Mouse (Mus musculus) neural tube, embryonic 11.5 days (tissue): Measurements from ENCODE around the gene Aldh16a1. TPM values are rescaled to one million over a fixed set of nuclear protein-coding genes. Genes with fewer than 3 reads are reported as not detected.

Source experiments
- ATAC-seq: fragments of 200-750 bp; cut with Nextera tagmentation; 2 replicates; pipeline ENCODE4 v1.8.0; 2017; ENCODE audit warnings: moderate number of reproducible peaks, mild to moderate bottlenecking, moderate TSS enrichment, moderate library complexity; ENCODE audit not compliant: insufficient read depth, low FRiP score, low TSS enrichment
- DNase-seq: peaks from one replicate; pipeline ENCODE4 v3.0.0-alpha.2; 2015; ENCODE audit warnings: low spot score
- H3K27ac ChIP-seq: fragments of 300-500 bp; sonication (generic); 2 replicates; pipeline ENCODE4 v1.5.1; 2014; ENCODE audit warnings: low read depth, mild to moderate bottlenecking, low read length
- H3K27me3 ChIP-seq: fragments of 300-500 bp; sonication (generic); 2 replicates; pipeline ENCODE4 v1.6.1; 2014; ENCODE audit warnings: mild to moderate bottlenecking, low read length, mixed read lengths; ENCODE audit not compliant: control insufficient read depth, insufficient read depth
- H3K36me3 ChIP-seq: fragments of 300-500 bp; sonication (generic); 2 replicates; pipeline ENCODE4 v1.6.1; 2014; ENCODE audit warnings: mild to moderate bottlenecking, low read length, moderate library complexity, mixed read lengths; ENCODE audit not compliant: control insufficient read depth, insufficient read depth
- H3K4me1 ChIP-seq: fragments of 300-500 bp; sonication (generic); 2 replicates; pipeline ENCODE4 v1.6.1; 2014; ENCODE audit warnings: low read length, mixed read lengths; ENCODE audit not compliant: control insufficient read depth, insufficient read depth
- H3K4me2 ChIP-seq: fragments of 300-500 bp; sonication (generic); 2 replicates; pipeline ENCODE4 v1.6.1; 2014; ENCODE audit warnings: low read depth, mild to moderate bottlenecking, moderate library complexity
- H3K4me3 ChIP-seq: fragments of 300-500 bp; sonication (generic); 2 replicates; pipeline ENCODE4 v1.5.1; 2014; ENCODE audit warnings: low read depth, low read length
- H3K9ac ChIP-seq: fragments of 300-500 bp; sonication (generic); 2 replicates; pipeline ENCODE4 v1.6.1; 2014; ENCODE audit warnings: mild to moderate bottlenecking, low read length
- H3K9me3 ChIP-seq: fragments of 300-500 bp; sonication (generic); 2 replicates; pipeline ENCODE4 v1.6.1; 2016; ENCODE audit warnings: low read length; ENCODE audit not compliant: control insufficient read depth
- WGBS: fragments of 180-500 bp; shearing (Covaris S2); extraction: QIAGEN DNeasy Blood & Tissue Kit; methylation state at CpG from one replicate; pipeline ENCODE4 v1.1.7; 2014; 5-methylcytosine and 5-hydroxymethylcytosine counted together
- polyA plus RNA-seq: library from polyadenylated mRNA; unstranded; fragments of >200 nt; fragmentation: Nextera tagmentation; extraction: Ambion mirVana; gene quantifications from 2 replicates; pipeline ENCODE4 v1.2.1, GENCODE M21; 2014

Gene Aldh16a1
- polyA plus RNA-seq, 1 experiment from 2014 or later = 37.6 TPM

- Histone ChIP-seq H3K4me3 (no peak overlapping the region), H3K27me3 (no peaks in the 10 kb centered on the region), H3K27ac (no peak overlapping the region), H3K4me2 (no peak overlapping the region), H3K9ac (no peak overlapping the region; the same call in 1 of the 2 replicates), H3K36me3 (peaks cover 2% of the 10 kb centered on the region; the same call in 1 of the 2 replicates), H3K9me3 (no peaks in the 10 kb centered on the region), H3K4me1 (peaks cover 4% of the 10 kb centered on the region)
- no peak for ATAC-seq
- 73% methylated on average over 4 of the region's 4 CpGs for WGBS
- DNase-seq = no peak
These were observed 5.8 kb downstream of the Aldh16a1 start for GRCm38 (mm10) chr7:45148534-45149098.

GRCm38 (mm10) chr7:45147899-45148298 is 6.5 kb downstream of the Aldh16a1 start:
- ATAC-seq (no peak), DNase-seq (no peak)
- no peaks in the 10 kb centered on the region for H3K4me1 ChIP-seq
- H3K27me3 ChIP-seq = no peaks in the 10 kb centered on the region
- peaks cover 3% of the 10 kb centered on the region; the same call in 1 of the 2 replicates for H3K36me3 ChIP-seq
- no peak overlapping the region for H3K4me2 ChIP-seq
- no peak overlapping the region for H3K27ac ChIP-seq
- WGBS = 85% methylated on average over 11 of the region's 11 CpGs
- no peak overlapping the region for H3K4me3 ChIP-seq
- H3K9me3 ChIP-seq = no peaks in the 10 kb centered on the region
- H3K9ac ChIP-seq = no peak overlapping the region

GRCm38 (mm10) chr7:45147267-45147666 is 7.1 kb downstream of the Aldh16a1 start:
- 96% methylated on average over 11 of the region's 11 CpGs for WGBS
- Histone ChIP-seq H3K9me3 (no peaks in the 10 kb centered on the region), H3K27ac (no peak overlapping the region), H3K4me1 (no peaks in the 10 kb centered on the region), H3K4me2 (no peak overlapping the region), H3K4me3 (no peak overlapping the region), H3K9ac (no peak overlapping the region), H3K27me3 (no peaks in the 10 kb centered on the region), H3K36me3 (peaks cover 6% of the 10 kb centered on the region; the same call in 1 of the 2 replicates)
- no peak for ATAC-seq
- no peak for DNase-seq

GRCm38 (mm10) chr7:45145460-45145859 is 8.9 kb downstream of the Aldh16a1 start:
- no peaks in the 10 kb centered on the region for H3K27me3 ChIP-seq
- no peak for DNase-seq
- no peak overlapping the region for H3K27ac ChIP-seq
- no peaks in the 10 kb centered on the region for H3K4me1 ChIP-seq
- no peak overlapping the region for H3K4me2 ChIP-seq
- H3K36me3 ChIP-seq = peaks cover 6% of the 10 kb centered on the region; the same call in 1 of the 2 replicates
- H3K9me3 ChIP-seq = no peaks in the 10 kb centered on the region
- ATAC-seq = no peak
- 94% methylated on average over 8 of the region's 8 CpGs for whole genome bisulfite sequencing
- H3K4me3 ChIP-seq = no peak overlapping the region
- H3K9ac ChIP-seq = no peak overlapping the region

GRCm38 (mm10) chr7:45144368-45145174 is 9.8 kb downstream of the Aldh16a1 start:
- WGBS = 92% methylated on average over 13 of the region's 13 CpGs
- Histone ChIP-seq H3K9me3 (no peaks in the 10 kb centered on the region), H3K36me3 (peaks cover 6% of the 10 kb centered on the region; the same call in 1 of the 2 replicates), H3K4me3 (no peak overlapping the region), H3K27me3 (no peaks in the 10 kb centered on the region), H3K4me2 (no peak overlapping the region), H3K9ac (no peak overlapping the region), H3K4me1 (no peaks in the 10 kb centered on the region), H3K27ac (no peak overlapping the region)
- ATAC-seq (no peak), DNase-seq (no peak)

GRCm38 (mm10) chr7:45141914-45142313 is 12.5 kb downstream of the Aldh16a1 start:
- no peak for ATAC-seq
- DNase-seq = no peak
- Histone ChIP-seq H3K27me3 (no peaks in the 10 kb centered on the region), H3K36me3 (peaks cover 4% of the 10 kb centered on the region; the same call in 1 of the 2 replicates), H3K27ac (no peak overlapping the region), H3K9ac (no peak overlapping the region), H3K4me3 (no peak overlapping the region), H3K4me1 (no peaks in the 10 kb centered on the region), H3K4me2 (no peak overlapping the region), H3K9me3 (no peaks in the 10 kb centered on the region)
- WGBS = 89% methylated on average over 5 of the region's 5 CpGs

- Histone ChIP-seq H3K9me3 (no peaks in the 10 kb centered on the region), H3K27me3 (no peaks in the 10 kb centered on the region), H3K4me2 (no peak overlapping the region), H3K4me1 (no peaks in the 10 kb centered on the region), H3K36me3 (peaks cover 4% of the 10 kb centered on the region; the same call in 1 of the 2 replicates), H3K27ac (no peak overlapping the region), H3K4me3 (no peak overlapping the region), H3K9ac (no peak overlapping the region)
- no peak for ATAC-seq
- whole genome bisulfite sequencing = 92% methylated on average over 3 of the region's 3 CpGs
- no peak for DNase-seq
These were observed 13.1 kb downstream of the Aldh16a1 start for GRCm38 (mm10) chr7:45141319-45141718.

- ATAC-seq (no peak), DNase-seq (no peak)
- Histone ChIP-seq H3K36me3 (peaks cover 4% of the 10 kb centered on the region; the same call in 1 of the 2 replicates), H3K27me3 (no peaks in the 10 kb centered on the region), H3K9ac (no peak overlapping the region), H3K9me3 (no peaks in the 10 kb centered on the region), H3K4me1 (no peaks in the 10 kb centered on the region), H3K4me3 (no peak overlapping the region), H3K27ac (no peak overlapping the region), H3K4me2 (no peak overlapping the region)
- WGBS = 77% methylated on average over 8 of the region's 8 CpGs
These were observed 14.3 kb downstream of the Aldh16a1 start for GRCm38 (mm10) chr7:45139904-45140723.
